Mouse (Mus musculus): ENCODE results near the gene Mitf. TPM values are rescaled to one million over a fixed set of nuclear protein-coding genes. Genes with fewer than 3 reads are reported as not detected.
A peak's percentile ranks its signal among the peaks of the same experiment; 100 is the strongest.

Mitf gene
- 26.4 and 28.0 TPM in 2 replicates for polyA plus RNA-seq (2014; fragmentation: Nextera tagmentation; extraction: Ambion mirVana)

- ATAC-seq (ENCODE audit: insufficient number of reproducible peaks, insufficient read depth, low FRiP score, low read depth): peak; percentile 98
- peaks cover 6 to 13% of the 10 kb centered on the region in 2 experiments for H3K4me1 ChIP-seq (ENCODE audit: control insufficient read depth in 2 of 2, insufficient read depth in 2 of 2, low read length in 2 of 2)
- H3K36me3 ChIP-seq (ENCODE audit: control insufficient read depth, insufficient read depth, low read length): no peaks in the 10 kb centered on the region
- peak within 1 kb of the TSS in 1 of 2 experiments; percentile 58; a peak in 3 of 4 replicates for H3K27ac ChIP-seq (replicated peaks in 1 of 2; ENCODE audit: control insufficient read depth in 1 of 2, insufficient read depth in 1 of 2, low read depth in 2 of 2, low read length in 2 of 2)
- H3K4me2 ChIP-seq (ENCODE audit: low read length): peak within 1 kb of the TSS; percentile 97
- no peaks in the 10 kb centered on the region for H3K27me3 ChIP-seq (ENCODE audit: control insufficient read depth, insufficient read depth, low read length)
- peak within 1 kb of the TSS; percentile 73 to 86 for H3K4me3 ChIP-seq (ENCODE audit: control insufficient read depth in 1 of 2, insufficient read depth in 1 of 2, low read depth in 1 of 2, low read length in 2 of 2)
- under 1% methylated on average over 51 of the region's 51 CpGs for WGBS
- H3K9ac ChIP-seq (ENCODE audit: low read length): peak within 1 kb of the TSS; percentile 78
- H3K9me3 ChIP-seq (ENCODE audit: control insufficient read depth, low read length): no peaks in the 10 kb centered on the region
Measured at GRCm38 (mm10) chr6:97806781-97807743, at the start of gene Mitf. TSS of gene Mitf (plus strand) at chr6:97807052.

- H3K27ac ChIP-seq (replicated peaks in 1 of 2; ENCODE audit: control insufficient read depth in 1 of 2, insufficient read depth in 1 of 2, low read depth in 2 of 2, low read length in 2 of 2): no peak overlapping the region
- no peaks in the 10 kb centered on the region for H3K27me3 ChIP-seq (ENCODE audit: control insufficient read depth, insufficient read depth, low read length)
- H3K9ac ChIP-seq (ENCODE audit: low read length): no peak overlapping the region
- no peak overlapping the region for H3K4me3 ChIP-seq (ENCODE audit: control insufficient read depth in 1 of 2, insufficient read depth in 1 of 2, low read depth in 1 of 2, low read length in 2 of 2)
- no peaks in the 10 kb centered on the region for H3K36me3 ChIP-seq (ENCODE audit: control insufficient read depth, insufficient read depth, low read length)
- no peaks in the 10 kb centered on the region for H3K4me1 ChIP-seq (ENCODE audit: control insufficient read depth in 2 of 2, insufficient read depth in 2 of 2, low read length in 2 of 2)
- H3K4me2 ChIP-seq (ENCODE audit: low read length): no peak overlapping the region
- no peak for ATAC-seq (ENCODE audit: insufficient number of reproducible peaks, insufficient read depth, low FRiP score, low read depth)
- H3K9me3 ChIP-seq (ENCODE audit: control insufficient read depth, low read length): no peaks in the 10 kb centered on the region
- 67% methylated on average over 2 of the region's 2 CpGs for WGBS
Measured at GRCm38 (mm10) chr6:97757361-97757760, 49.5 kb upstream of the Mitf start.

- H3K4me1 ChIP-seq (ENCODE audit: control insufficient read depth in 2 of 2, insufficient read depth in 2 of 2, low read length in 2 of 2): no peaks in the 10 kb centered on the region
- H3K36me3 ChIP-seq (ENCODE audit: control insufficient read depth, insufficient read depth, low read length): no peaks in the 10 kb centered on the region
- H3K9me3 ChIP-seq (ENCODE audit: control insufficient read depth, low read length): no peaks in the 10 kb centered on the region
- H3K9ac ChIP-seq (ENCODE audit: low read length): no peak overlapping the region
- no peak overlapping the region for H3K27ac ChIP-seq (replicated peaks in 1 of 2; ENCODE audit: control insufficient read depth in 1 of 2, insufficient read depth in 1 of 2, low read depth in 2 of 2, low read length in 2 of 2)
- ATAC-seq (ENCODE audit: insufficient number of reproducible peaks, insufficient read depth, low FRiP score, low read depth): no peak
- H3K27me3 ChIP-seq (ENCODE audit: control insufficient read depth, insufficient read depth, low read length): no peaks in the 10 kb centered on the region
- H3K4me3 ChIP-seq (ENCODE audit: control insufficient read depth in 1 of 2, insufficient read depth in 1 of 2, low read depth in 1 of 2, low read length in 2 of 2): no peak overlapping the region
- H3K4me2 ChIP-seq (ENCODE audit: low read length): no peak overlapping the region; the same call in 1 of the 2 replicates
- WGBS: 72% methylated on average over 4 of the region's 4 CpGs
Measured at GRCm38 (mm10) chr6:97758884-97759283, 48.0 kb upstream of the Mitf start.

GRCm38 (mm10) chr6:97759301-97759700 lies 47.6 kb upstream of the Mitf start:
- no peak for ATAC-seq (ENCODE audit: insufficient number of reproducible peaks, insufficient read depth, low FRiP score, low read depth)
- Histone ChIP-seq H3K9ac (ENCODE audit: low read length) (no peak overlapping the region), H3K4me2 (ENCODE audit: low read length) (no peak overlapping the region; the same call in 1 of the 2 replicates), H3K4me3 (ENCODE audit: control insufficient read depth in 1 of 2, insufficient read depth in 1 of 2, low read depth in 1 of 2, low read length in 2 of 2) (no peak overlapping the region), H3K36me3 (ENCODE audit: control insufficient read depth, insufficient read depth, low read length) (no peaks in the 10 kb centered on the region), H3K9me3 (ENCODE audit: control insufficient read depth, low read length) (no peaks in the 10 kb centered on the region), H3K27ac (replicated peaks in 1 of 2; ENCODE audit: control insufficient read depth in 1 of 2, insufficient read depth in 1 of 2, low read depth in 2 of 2, low read length in 2 of 2) (no peak overlapping the region), H3K4me1 (ENCODE audit: control insufficient read depth in 2 of 2, insufficient read depth in 2 of 2, low read length in 2 of 2) (no peaks in the 10 kb centered on the region), H3K27me3 (ENCODE audit: control insufficient read depth, insufficient read depth, low read length) (no peaks in the 10 kb centered on the region)
- WGBS: 11% methylated on average over 4 of the region's 4 CpGs

GRCm38 (mm10) chr6:97761326-97761725 lies 45.5 kb upstream of the Mitf start:
- 7% methylated on average over 4 of the region's 4 CpGs for WGBS
- H3K27ac ChIP-seq (replicated peaks in 1 of 2; ENCODE audit: control insufficient read depth in 1 of 2, insufficient read depth in 1 of 2, low read depth in 2 of 2, low read length in 2 of 2): no peak overlapping the region
- H3K4me3 ChIP-seq (ENCODE audit: control insufficient read depth in 1 of 2, insufficient read depth in 1 of 2, low read depth in 1 of 2, low read length in 2 of 2): no peak overlapping the region
- no peaks in the 10 kb centered on the region for H3K9me3 ChIP-seq (ENCODE audit: control insufficient read depth, low read length)
- H3K27me3 ChIP-seq (ENCODE audit: control insufficient read depth, insufficient read depth, low read length): no peaks in the 10 kb centered on the region
- H3K9ac ChIP-seq (ENCODE audit: low read length): no peak overlapping the region
- no peaks in the 10 kb centered on the region for H3K36me3 ChIP-seq (ENCODE audit: control insufficient read depth, insufficient read depth, low read length)
- no peaks in the 10 kb centered on the region for H3K4me1 ChIP-seq (ENCODE audit: control insufficient read depth in 2 of 2, insufficient read depth in 2 of 2, low read length in 2 of 2)
- ATAC-seq (ENCODE audit: insufficient number of reproducible peaks, insufficient read depth, low FRiP score, low read depth): no peak
- no peak overlapping the region for H3K4me2 ChIP-seq (ENCODE audit: low read length)

GRCm38 (mm10) chr6:97763970-97764369 lies 42.9 kb upstream of the Mitf start:
- no peaks in the 10 kb centered on the region for H3K27me3 ChIP-seq (ENCODE audit: control insufficient read depth, insufficient read depth, low read length)
- no peaks in the 10 kb centered on the region for H3K36me3 ChIP-seq (ENCODE audit: control insufficient read depth, insufficient read depth, low read length)
- no peak for ATAC-seq (ENCODE audit: insufficient number of reproducible peaks, insufficient read depth, low FRiP score, low read depth)
- H3K9ac ChIP-seq (ENCODE audit: low read length): no peak overlapping the region
- WGBS: 47% methylated on average over 3 of the region's 3 CpGs
- no peak overlapping the region for H3K4me2 ChIP-seq (ENCODE audit: low read length)
- H3K4me1 ChIP-seq (ENCODE audit: control insufficient read depth in 2 of 2, insufficient read depth in 2 of 2, low read length in 2 of 2): no peaks in the 10 kb centered on the region
- no peak overlapping the region for H3K27ac ChIP-seq (replicated peaks in 1 of 2; ENCODE audit: control insufficient read depth in 1 of 2, insufficient read depth in 1 of 2, low read depth in 2 of 2, low read length in 2 of 2)
- no peak overlapping the region for H3K4me3 ChIP-seq (ENCODE audit: control insufficient read depth in 1 of 2, insufficient read depth in 1 of 2, low read depth in 1 of 2, low read length in 2 of 2)
- no peaks in the 10 kb centered on the region for H3K9me3 ChIP-seq (ENCODE audit: control insufficient read depth, low read length)

GRCm38 (mm10) chr6:97767836-97768235 lies 39.0 kb upstream of the Mitf start:
- H3K4me3 ChIP-seq (ENCODE audit: control insufficient read depth in 1 of 2, insufficient read depth in 1 of 2, low read depth in 1 of 2, low read length in 2 of 2): no peak overlapping the region
- 80% methylated on average over 2 of the region's 2 CpGs for WGBS
- H3K27ac ChIP-seq (replicated peaks in 1 of 2; ENCODE audit: control insufficient read depth in 1 of 2, insufficient read depth in 1 of 2, low read depth in 2 of 2, low read length in 2 of 2): no peak overlapping the region
- H3K9me3 ChIP-seq (ENCODE audit: control insufficient read depth, low read length): no peaks in the 10 kb centered on the region
- no peak overlapping the region for H3K4me2 ChIP-seq (ENCODE audit: low read length)
- ATAC-seq (ENCODE audit: insufficient number of reproducible peaks, insufficient read depth, low FRiP score, low read depth): no peak
- H3K4me1 ChIP-seq (ENCODE audit: control insufficient read depth in 2 of 2, insufficient read depth in 2 of 2, low read length in 2 of 2): no peaks in the 10 kb centered on the region
- H3K36me3 ChIP-seq (ENCODE audit: control insufficient read depth, insufficient read depth, low read length): no peaks in the 10 kb centered on the region
- no peaks in the 10 kb centered on the region for H3K27me3 ChIP-seq (ENCODE audit: control insufficient read depth, insufficient read depth, low read length)
- no peak overlapping the region for H3K9ac ChIP-seq (ENCODE audit: low read length)
